Mouse (Mus musculus) G1E-ER4 (cell line): Measurements from ENCODE around the gene Pgghg. TPM values are rescaled to one million over a fixed set of nuclear protein-coding genes. Genes with fewer than 3 reads are reported as not detected.

Source experiments
- GATA1 ChIP-seq: IDR thresholded peaks from one replicate; pipeline ENCODE4 v1.8.0; 2012; ENCODE audit warnings: low read length, inconsistent platforms
- polyA plus RNA-seq: library from polyadenylated mRNA; stranded (reverse); fragments of >175 nt; gene quantifications from 2 replicates; pipeline ENCODE4 v1.2.3, GENCODE M21; 2012

Pgghg gene
- polyA plus RNA-seq = 6.3 and 7.2 TPM in 2 replicates

DNA sequence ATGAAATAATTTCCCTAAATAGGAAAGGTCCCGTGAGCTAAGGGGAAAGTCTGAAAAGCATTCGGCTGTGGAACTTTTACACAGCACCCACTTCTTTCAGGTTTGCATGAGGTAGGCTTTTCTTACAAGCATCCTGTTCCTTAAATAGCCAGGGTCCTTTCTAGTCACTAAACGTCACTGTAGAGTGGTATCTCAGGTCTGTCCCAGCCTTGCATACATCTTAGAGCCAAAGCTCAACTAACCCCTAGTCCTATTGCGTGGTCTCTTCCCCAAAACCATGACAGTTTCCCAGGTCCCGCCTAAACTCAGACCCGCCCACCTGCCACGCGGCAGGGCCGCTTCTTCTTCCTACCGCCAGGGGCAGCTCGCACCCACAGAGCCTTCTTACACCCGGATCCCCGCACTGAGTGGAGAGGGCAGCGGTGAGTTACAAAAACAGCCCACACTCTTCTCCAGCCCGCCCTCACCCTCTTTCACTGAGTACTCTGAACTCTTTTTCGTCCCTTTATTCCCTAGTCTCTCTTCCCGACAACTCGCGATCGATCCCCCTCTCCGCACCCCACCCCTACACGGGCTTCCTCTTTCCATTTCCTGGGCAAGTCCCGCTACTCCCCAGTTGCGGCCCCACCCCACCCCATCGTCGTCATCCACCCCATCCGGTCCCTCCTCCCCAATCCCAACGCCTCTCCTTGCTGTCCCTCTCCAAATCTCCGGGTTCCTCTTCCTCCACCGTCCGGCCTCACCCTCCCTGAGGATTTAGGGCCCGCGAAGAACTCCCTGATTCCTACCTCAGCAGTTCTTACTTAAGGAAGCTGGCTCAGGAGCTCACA is at the start of gene Pgghg:
Pgghg (plus strand) TSS at position 170 of the 830 bp plus-strand sequence.
- no peak for TF ChIP-seq GATA1

- no peak for TF ChIP-seq GATA1
Observed at GRCm38 (mm10) chr7:140894031-140894430, 47.2 kb upstream of the Pgghg start.

GRCm38 (mm10) chr7:140894611-140895010 is 46.6 kb upstream of the Pgghg start:
- no peak for TF ChIP-seq GATA1

- no peak for TF ChIP-seq GATA1
Observed at GRCm38 (mm10) chr7:140897863-140898262, 43.3 kb upstream of the Pgghg start.

GRCm38 (mm10) chr7:140899121-140899520 is 42.1 kb upstream of the Pgghg start:
- TF ChIP-seq GATA1 = no peak

DNA sequence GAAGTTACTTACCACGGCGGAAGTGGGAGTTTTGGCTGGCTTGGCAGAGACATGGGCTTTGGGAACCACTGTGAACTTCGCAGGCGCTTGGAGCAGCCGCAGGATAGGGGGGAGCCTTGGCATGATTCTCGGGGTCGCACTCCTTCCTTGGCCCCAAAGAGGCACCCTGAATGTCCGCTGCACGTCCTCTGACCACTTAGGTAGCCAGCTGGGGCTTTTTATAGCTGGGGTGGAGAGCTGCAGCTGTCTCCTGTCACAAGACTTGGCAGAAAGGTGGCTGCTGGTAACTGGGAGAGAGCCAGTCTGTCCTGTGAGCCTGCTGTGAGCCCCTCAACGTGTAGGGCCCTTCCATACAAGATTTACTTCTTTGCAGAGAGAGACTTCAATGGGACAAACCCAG is 41.0 kb upstream of the Pgghg start, which contains the start of gene Cox8b:
Cox8b (minus strand) TSS at position 227 of the 400 bp plus-strand sequence.
- TF ChIP-seq GATA1 = no peak

- TF ChIP-seq GATA1 = no peak
Observed at GRCm38 (mm10) chr7:140902036-140902875, 38.9 kb upstream of the Pgghg start.

DNA sequence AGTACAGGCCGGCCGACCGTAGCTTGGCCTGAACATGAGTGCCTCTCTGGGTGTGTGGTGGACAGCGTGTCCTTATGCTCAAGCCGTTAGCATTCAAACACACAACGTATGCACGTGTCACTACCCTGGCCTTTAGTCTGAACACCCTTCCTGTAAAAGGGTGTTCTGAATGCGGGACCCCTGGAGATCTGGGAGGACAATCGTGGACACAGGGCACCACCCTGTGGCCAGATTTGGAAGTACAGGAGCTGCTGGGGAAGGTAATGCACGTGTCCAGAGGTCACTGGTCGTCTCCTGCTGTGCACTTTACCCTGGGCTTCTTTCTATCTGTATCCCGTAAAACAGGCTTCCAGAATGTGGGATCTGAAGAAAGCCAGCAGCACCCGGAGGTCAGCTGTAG is 38.0 kb upstream of the Pgghg start:
- no peak for TF ChIP-seq GATA1

DNA sequence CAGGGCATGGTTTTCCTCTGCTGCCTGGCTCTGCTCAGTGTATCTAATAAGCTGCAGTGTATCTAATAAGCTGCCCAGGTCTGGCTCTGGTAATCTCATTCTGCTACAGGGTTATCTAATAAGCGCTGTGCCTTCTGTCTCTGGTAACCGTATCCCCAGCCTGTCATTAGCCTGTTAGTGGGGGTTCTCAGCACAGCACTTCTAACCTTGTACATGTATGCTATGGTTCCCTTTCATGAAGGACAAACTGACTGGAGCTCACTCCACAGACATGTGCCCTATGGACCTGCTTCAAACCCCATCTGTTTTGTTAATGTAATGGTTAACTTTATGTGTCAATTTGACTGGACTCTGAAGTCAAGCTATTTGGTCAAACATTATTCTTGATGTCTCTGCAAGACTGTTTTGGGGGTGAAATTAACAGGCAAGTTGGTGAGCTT is 35.5 kb upstream of the Pgghg start:
- no peak for TF ChIP-seq GATA1

- TF ChIP-seq GATA1 = no peak
Observed at GRCm38 (mm10) chr7:140907131-140907530, 34.1 kb upstream of the Pgghg start.

DNA sequence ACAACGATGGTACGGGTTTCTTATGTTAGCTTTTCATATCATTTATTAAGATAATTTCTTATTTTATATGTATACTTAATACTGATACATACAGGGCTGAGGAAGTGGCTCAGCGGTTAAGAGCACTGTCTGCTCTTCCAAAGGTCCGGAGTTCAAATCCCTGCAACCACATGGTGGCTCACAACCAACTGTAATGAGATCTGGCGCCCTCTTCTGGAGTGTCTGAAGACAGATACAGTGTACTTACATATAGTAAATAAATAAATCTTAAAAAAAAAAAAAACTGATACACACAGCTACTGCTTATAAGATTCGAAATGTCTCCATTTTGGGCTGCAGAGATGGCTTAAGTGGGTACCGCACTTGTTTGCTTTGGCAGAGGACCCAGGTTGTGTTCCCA is 33.5 kb upstream of the Pgghg start:
- TF ChIP-seq GATA1 = no peak

DNA sequence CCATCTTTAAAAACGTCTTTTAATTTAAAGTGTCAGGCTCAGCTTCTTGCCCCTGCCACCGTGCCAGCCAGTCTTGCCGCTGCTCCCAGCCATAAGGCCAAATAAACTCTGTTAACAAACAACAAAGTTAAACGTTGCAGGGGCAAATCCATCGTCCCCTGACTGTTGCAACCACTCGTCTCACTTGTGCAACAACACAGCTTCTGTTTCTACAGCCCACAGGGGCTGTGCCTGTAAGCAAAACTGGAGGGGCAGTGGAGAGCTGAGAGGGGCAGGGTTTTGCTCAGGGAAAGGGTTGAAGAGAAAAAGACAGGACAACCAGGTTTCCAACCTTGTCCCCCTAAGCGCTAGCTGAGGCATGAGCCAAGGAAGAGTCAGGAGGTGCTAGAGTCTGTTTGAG is 33.0 kb upstream of the Pgghg start:
- TF ChIP-seq GATA1 = no peak

DNA sequence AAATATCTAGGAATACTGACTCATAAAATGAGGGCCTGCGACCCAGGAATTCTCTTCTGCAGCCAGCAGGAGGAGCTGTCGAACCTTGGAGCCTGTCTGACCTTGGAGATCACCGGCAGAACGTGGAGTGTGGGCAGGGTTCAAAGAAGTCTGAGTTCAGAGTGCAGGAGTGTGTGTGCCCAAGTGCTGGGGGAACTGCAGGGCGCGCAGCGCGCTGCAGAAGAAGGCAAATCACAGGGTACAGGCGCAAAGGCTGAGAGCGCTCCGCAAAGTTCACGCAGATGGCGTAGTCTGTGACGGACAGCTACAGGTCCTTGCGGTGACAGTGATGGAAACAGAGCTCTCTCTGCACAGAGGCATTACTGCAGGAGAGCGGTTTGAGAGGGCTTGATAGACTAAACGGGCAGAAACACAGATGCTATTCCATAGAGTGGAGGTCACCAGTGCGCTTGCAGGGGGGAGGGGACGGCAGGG is 32.5 kb upstream of the Pgghg start:
- TF ChIP-seq GATA1 = no peak

GRCm38 (mm10) chr7:140912293-140912692 is 28.9 kb upstream of the Pgghg start:
- TF ChIP-seq GATA1 = no peak

GRCm38 (mm10) chr7:140912846-140913482 is 28.2 kb upstream of the Pgghg start:
- no peak for TF ChIP-seq GATA1
